Mouse (Mus musculus) lung, adult 2 months (tissue): Measurements from ENCODE around the gene Dclk1.

ENCODE experiments used
- CTCF ChIP-seq: fragments of 200-500 bp; IDR thresholded peaks from 2 replicates; pipeline ENCODE4 v1.5.1; 2011; ENCODE audit warnings: mild to moderate bottlenecking, low read length, control low read depth; ENCODE audit not compliant: insufficient read depth
- POLR2A ChIP-seq: fragments of 200-500 bp; IDR thresholded peaks from 2 replicates; pipeline ENCODE4 v1.6.1; 2011; ENCODE audit warnings: low read depth, mild to moderate bottlenecking, control low read depth, low read length, borderline replicate concordance; ENCODE audit errors: extremely low read depth

GRCm38 (mm10) chr3:55524491-55525195, 282.5 kb downstream of the Dclk1 start:
- TF ChIP-seq CTCF (no peak), POLR2A (no peak)
